Mouse (Mus musculus) bone marrow, adult 2 months (tissue): ENCODE results near the gene BC107364.

Experiments used
- CTCF ChIP-seq: fragments of 200-500 bp; IDR thresholded peaks from 2 replicates; pipeline ENCODE4 v1.5.1; 2011; ENCODE audit warnings: low read length, control low read depth; ENCODE audit not compliant: control insufficient read depth, insufficient read depth
- POLR2A ChIP-seq: fragments of 200-500 bp; IDR thresholded peaks from 2 replicates; pipeline ENCODE4 v1.6.1; 2011; ENCODE audit warnings: low read depth, mild to moderate bottlenecking, control low read depth, low read length, borderline replicate concordance; ENCODE audit not compliant: control insufficient read depth

DNA sequence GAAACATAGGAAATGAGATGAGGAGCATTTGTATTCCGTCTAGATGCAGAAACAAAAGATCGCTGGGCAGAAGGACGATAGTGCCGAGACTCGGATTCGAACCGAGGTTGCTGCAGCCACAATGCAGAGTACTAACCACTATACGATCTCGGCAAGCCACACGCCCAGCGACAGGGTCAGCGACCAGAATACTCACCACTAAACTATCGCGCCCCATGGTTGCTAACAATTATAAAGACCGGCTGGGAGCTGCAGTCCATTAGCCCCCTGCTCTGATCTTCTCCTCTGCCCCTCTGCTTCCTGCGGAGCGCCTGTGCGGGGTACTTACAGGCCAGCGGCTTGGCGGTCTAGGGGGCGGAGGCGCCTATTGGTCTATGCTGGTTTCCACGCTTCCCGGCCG is 11.8 kb upstream of the BC107364 start:
- no peak for TF ChIP-seq CTCF
- no peak for TF ChIP-seq POLR2A
